ENCODE assay signal across 30 mouse cellular contexts in genomic region chr17:78710258-78710657, GRCm38 (mm10).
"Had no signal": no experiment of that assay in that cellular context is flagged by ENCODE, and none has a peak within 500 bp of the region (broad histone marks: within the 10 kb centered on the region; RNA-seq: fewer than 3 reads in every experiment).

No protein-coding gene starts in this region.

- H3K9ac ChIP-seq: limb, embryonic 12.5 days; limb, embryonic 13.5 days; limb, embryonic 15.5 days; liver, embryonic 12.5 days; liver, embryonic 13.5 days; liver, embryonic 14.5 days; liver, embryonic 15.5 days; liver, postnatal 0 days; lung, embryonic 14.5 days; lung, embryonic 15.5 days; midbrain, embryonic 12.5 days; midbrain, embryonic 13.5 days; midbrain, embryonic 15.5 days had no signal

- H3K27ac ChIP-seq: limb, embryonic 10.5 days; limb, embryonic 12.5 days; limb, embryonic 13.5 days; limb, embryonic 15.5 days; liver, embryonic 12.5 days; liver, embryonic 13.5 days; liver, embryonic 14.5 days; liver, embryonic 15.5 days; lung, embryonic 15.5 days; macrophage; midbrain, embryonic 10.5 days; midbrain, embryonic 12.5 days; midbrain, embryonic 13.5 days; midbrain, embryonic 15.5 days had no signal

- H3K27me3 ChIP-seq: limb, embryonic 12.5 days; limb, embryonic 13.5 days; limb, embryonic 15.5 days; liver, embryonic 12.5 days; liver, embryonic 13.5 days; liver, embryonic 15.5 days; lung, embryonic 15.5 days; megakaryocyte, embryonic 14.5 days; midbrain, embryonic 12.5 days; midbrain, embryonic 13.5 days; midbrain, embryonic 15.5 days had no signal

- H3K4me3 ChIP-seq: limb, embryonic 10.5 days; limb, embryonic 12.5 days; limb, embryonic 13.5 days; limb, embryonic 15.5 days; liver, embryonic 12.5 days; liver, embryonic 13.5 days; liver, embryonic 15.5 days; lung, embryonic 15.5 days; megakaryocyte, embryonic 14.5 days; midbrain, embryonic 10.5 days; midbrain, embryonic 12.5 days; midbrain, embryonic 13.5 days; midbrain, embryonic 15.5 days; myocyte had no signal

- DNase-seq: left cerebral cortex, postnatal 4 days; liver; liver, embryonic 13.5 days; liver, postnatal 0 days; lung, adult 18-20 months; lung, adult 2 months; lung, embryonic 14.5 days; lung, postnatal 10 days; lung, postnatal 14 days; lung, postnatal 36 days; lung, postnatal 4 days had no signal

- H3K9me3 ChIP-seq: limb, embryonic 10.5 days; limb, embryonic 15.5 days; liver, embryonic 13.5 days; liver, embryonic 15.5 days; lung, embryonic 15.5 days; midbrain, embryonic 15.5 days had no signal

- H3K4me2 ChIP-seq: limb, embryonic 12.5 days; limb, embryonic 13.5 days; limb, embryonic 15.5 days; liver, embryonic 11.5 days; liver, embryonic 12.5 days; liver, embryonic 13.5 days; liver, embryonic 15.5 days; lung, embryonic 14.5 days; lung, embryonic 15.5 days; midbrain, embryonic 11.5 days; midbrain, embryonic 12.5 days; midbrain, embryonic 13.5 days; midbrain, embryonic 15.5 days had no signal

- ATAC-seq: liver, embryonic 12.5 days; liver, postnatal 0 days; lung, postnatal 0 days; midbrain, embryonic 13.5 days; midbrain, embryonic 15.5 days; midbrain, embryonic 16.5 days had no signal

- H3K36me3 ChIP-seq: lung, embryonic 15.5 days had no signal

- H3K4me1 ChIP-seq: limb, embryonic 15.5 days; liver, embryonic 13.5 days; liver, embryonic 15.5 days; midbrain, embryonic 10.5 days; midbrain, embryonic 13.5 days; midbrain, embryonic 15.5 days had no signal
